Mouse (Mus musculus) kidney, postnatal 14 days (tissue): ENCODE results near the gene Zfc3h1.
A peak's percentile ranks its signal among the peaks of the same experiment; 100 is the strongest.

Experiments used
- DNase-seq: peaks from one replicate; pipeline ENCODE4 v3.0.0; 2022; ENCODE audit warnings: mixed read lengths

Zfc3h1 gene

DNA sequence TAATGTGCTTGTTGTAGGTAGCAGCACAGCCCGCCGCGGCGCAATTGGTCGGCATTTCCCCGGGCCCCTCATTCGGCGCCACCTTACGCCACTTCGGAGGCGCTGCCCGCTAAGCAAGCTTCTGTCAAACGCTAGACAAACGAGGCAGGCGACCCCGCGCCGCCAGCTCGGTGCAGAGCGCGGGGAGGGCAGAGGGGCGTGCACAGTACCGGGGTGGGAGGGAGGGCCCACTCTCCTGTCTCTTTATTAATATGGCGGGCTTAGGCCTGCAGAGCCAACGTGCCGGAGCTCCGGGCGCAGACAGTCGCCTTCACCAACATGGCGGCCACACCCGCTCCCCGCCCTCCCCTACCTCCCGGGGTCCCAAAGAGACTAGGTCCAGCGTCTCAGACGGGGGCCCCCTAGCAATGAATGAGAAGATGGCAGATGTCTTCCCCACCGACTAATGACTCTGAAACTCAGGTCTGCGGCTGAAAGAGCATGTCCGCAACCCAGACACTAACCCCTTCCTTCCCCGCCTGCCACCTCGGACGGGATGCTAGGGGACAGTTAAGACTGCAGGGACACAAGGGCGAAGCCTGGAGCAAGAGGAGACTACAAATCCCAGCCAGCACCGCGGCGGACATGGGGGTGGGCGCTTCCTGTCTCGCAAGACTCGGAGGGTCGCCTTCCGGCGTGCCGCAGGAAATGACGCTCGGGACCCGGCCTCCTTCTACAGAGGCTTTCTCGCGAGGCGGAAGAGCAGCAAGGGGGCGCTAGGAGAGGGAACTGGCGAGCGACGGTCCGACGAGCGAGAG is at the start of gene Zfc3h1, which contains the start of gene Thap2:
Gene Zfc3h1 (plus strand): TSS at position 739 of the 797 bp plus-strand sequence.
Gene Thap2 (minus strand): TSS at position 223 of the 797 bp plus-strand sequence.
- peak; percentile 99 for DNase-seq

DNA sequence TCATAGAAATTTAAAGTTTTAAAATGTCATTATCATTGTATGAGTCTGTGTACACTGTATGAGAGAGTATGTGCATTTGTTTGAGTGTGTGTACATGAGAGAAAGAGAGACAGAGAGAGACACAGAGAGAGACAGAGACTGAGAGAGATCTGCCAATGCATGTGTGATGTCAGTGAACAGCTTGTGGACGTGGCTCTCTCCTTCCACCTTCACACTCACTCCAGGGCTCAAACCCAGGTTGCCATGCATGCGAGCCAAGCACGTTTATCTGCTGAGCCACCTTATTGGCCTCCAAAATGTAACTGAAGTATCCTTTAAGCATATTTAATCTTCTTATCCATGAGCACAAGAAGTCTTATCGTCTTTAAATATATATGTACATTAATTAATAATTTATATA is 47.9 kb upstream of the Zfc3h1 start:
- no peak for DNase-seq

DNA sequence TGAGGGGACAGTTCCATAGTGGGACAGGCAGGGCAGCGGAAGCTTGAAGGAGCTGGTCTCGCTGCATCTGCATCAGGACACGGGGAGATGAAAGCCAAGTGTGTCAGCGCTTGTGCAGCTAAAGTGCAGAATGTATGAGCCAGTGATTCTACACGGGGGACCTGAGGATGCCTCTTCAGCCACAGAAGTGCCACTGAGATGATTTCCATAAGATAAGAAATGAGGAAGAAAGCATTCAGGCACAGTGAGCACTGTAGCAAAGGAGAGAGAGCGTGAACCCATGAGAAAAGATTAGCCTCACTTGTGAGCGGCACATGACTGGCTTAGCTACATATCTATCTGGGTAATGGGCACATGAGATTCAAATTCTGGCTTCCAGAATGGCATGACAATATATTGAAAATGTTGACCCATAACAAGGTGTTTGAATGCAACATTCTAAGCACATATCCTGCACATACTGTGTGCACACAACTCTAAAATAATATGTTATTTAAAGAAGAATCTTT is 44.9 kb upstream of the Zfc3h1 start:
- no peak for DNase-seq

DNA sequence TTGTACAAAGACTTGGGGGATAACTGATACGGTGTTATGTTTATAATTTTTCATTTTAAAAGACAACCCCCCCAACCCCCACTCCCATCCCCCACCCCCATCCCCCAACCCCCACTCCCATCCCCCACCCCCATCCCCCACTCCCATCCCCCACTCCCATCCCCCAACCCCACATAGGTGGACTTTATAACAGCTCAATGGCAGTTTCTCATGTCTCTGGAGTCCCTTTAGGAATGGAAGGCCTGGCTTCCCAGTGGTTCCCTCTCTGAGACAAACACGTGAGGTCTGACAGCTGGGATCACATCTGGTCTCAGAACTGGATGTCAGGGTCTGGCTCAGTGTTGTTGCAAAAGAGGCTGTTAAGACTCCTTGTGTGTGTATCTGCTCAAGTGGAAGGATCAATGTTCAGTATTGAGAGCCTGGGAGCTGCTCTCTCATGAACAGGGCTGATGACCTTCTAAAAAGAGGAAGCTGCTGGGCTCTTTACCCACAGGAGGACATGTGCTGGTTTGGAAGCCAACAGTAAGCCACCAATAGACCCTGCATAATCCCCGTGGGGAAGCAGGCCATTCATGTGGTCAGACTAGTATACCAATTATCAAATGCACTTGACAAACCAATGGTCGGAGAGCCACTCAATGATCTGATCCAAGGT is 41.9 kb upstream of the Zfc3h1 start:
- DNase-seq: no peak

DNA sequence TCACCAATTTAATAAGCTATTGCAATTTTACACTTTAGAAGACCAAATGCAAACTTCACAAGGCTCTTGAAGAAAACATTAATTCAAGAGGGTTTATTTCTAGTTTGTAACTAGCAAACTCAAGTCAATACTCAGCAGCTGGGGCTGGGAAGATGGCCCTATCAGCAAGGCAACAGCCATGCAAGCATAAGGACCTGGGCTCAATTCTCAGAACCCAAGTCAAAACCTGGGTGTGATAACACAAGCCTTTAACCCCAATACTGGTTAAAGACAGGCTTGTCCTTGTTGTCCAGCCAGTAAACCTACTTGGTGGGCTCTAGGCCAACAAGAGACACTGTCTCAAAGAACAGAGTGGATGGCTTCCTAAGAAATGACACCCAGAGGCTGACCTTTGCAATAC is 38.3 kb upstream of the Zfc3h1 start:
- DNase-seq: no peak

DNA sequence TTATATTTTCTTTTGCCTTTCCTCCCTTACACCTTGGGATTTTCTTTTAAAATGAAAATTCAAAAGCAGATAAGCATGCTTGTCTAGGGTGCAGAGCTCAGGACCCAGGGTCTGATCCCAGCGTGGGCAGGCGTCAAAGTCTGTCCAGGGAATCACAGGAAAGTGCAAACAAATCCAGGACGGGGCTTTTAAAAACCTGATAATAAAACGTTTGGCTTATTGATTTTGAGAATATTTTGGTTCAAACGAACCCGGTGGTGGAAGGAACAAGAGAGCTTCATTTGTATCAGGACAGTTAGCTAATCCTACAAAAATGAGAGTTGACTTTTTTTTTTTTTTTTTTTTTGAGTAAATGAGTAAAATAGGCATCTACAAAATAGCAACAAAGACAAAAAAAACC is 36.6 kb upstream of the Zfc3h1 start:
- no peak for DNase-seq

DNA sequence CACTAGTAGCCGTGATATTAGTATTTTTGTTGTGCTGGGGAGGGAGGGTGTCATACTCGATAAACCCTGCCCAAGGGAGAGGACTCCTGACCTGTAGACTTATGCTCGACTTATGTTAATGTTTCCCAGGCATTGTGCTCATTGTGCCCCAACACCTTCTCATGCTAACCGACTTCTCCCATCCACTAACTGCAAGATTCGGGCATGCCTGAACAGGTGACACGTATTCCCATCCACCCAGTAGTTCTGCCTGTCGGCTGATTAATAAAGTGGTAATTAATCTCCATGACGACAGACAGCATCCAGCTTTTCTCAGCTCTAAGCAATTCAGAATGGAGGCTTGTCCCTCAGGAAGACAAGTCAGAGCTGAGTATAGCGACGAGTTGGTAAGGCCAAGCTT is 35.7 kb upstream of the Zfc3h1 start:
- DNase-seq: no peak

DNA sequence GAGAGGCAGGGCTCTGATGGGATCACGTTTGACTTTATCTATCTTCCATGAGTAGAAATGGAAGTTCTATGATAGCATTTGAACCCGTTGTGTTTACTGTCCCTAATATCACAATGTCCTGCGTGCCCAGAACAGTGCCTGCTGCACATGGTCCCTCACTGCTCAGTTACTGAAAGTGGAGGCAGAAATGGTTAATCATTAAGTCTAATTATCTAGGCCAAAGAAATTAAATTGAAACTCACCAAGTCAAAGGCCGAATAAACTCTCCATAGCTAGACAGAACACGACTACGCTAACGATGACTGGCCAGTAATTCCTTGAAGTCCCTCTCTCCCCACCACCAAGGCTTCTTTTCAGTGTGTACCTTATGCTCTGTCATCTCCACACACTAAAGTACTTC is 35.2 kb upstream of the Zfc3h1 start:
- peak; percentile 29 for DNase-seq

DNA sequence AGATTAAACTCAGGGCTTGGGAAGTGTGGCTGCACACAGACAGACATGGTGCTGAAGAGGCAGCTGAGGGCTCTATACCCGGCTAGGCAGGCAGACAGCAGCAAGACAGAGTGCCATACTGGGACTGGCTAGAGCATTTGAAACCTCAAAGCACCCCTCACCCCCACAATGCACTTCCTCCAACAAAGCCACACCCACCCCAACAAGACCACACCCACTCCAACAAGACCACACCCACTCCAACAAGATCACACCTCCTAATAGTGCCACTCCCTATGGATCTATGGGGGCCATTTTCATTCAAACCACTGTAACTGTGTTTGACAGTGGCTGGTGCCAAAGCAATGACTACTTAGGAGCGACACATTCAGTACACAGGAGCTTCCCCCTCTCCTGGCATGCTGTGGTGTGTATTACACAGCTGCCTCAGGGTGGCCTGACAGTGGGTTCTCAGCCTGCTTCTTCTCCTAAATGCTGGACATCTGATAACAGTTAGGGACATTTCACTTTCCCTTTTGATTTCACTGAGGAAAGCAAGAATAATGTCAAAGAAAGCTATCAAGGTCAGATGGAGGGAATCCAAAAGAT is 33.9 kb upstream of the Zfc3h1 start:
- no peak for DNase-seq

DNA sequence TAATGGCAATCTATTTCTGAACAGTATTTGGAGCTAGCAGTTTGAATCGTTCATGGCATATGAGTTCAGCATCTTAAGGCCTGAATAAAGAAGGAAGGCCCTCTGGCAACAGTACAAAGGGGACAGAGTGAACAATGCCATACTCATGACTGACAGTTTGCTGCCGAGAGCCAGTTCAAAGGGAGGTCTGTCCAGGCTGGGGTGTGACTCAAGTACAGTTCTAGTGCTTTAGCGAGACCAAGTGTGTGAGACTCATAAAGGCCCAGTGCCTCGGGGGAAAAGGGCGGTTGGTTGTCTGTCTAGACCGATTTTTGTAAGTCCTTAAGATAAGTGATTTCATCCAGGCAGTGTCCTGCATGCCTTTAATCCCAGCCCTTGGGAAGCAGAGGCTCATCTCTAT is 30.2 kb upstream of the Zfc3h1 start:
- DNase-seq: no peak

DNA sequence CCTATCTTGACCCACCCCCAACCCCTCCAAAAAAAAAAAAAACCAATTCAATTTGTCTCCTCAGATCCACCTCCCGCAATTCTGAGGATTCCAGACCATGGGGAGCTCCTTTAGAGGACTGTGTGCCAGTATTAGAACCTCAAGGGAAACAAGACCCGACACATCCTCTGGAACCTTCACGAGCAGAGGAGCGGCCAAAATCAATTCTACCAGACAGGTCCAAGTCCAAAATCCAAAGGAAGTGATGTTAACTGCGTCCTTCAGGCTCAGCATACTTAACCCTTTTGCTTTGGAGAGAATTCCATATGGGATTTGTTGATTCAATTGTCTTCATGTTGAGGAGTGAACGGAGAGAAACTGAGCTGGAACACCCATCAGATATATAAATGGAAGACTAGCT is 29.7 kb upstream of the Zfc3h1 start:
- DNase-seq: no peak

DNA sequence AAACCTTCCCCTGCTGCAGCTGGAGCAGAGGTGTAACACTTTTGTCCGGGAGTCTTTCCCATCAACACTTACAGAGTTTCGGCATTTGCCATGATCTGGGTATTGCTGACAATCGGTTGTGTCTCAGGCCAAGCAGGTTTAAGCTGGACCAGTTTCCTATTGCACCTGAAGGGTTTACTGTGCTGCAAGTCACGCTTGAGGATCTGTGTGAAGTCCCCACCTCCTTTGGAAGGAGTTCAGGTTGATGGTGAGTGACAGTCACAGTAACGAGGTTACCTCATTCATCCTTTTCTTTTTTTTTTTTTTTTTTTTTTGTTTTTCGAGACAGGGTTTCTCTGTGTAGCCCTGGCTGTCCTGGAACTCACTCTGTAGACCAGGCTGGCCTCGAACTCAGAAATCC is 28.7 kb upstream of the Zfc3h1 start:
- DNase-seq: no peak

DNA sequence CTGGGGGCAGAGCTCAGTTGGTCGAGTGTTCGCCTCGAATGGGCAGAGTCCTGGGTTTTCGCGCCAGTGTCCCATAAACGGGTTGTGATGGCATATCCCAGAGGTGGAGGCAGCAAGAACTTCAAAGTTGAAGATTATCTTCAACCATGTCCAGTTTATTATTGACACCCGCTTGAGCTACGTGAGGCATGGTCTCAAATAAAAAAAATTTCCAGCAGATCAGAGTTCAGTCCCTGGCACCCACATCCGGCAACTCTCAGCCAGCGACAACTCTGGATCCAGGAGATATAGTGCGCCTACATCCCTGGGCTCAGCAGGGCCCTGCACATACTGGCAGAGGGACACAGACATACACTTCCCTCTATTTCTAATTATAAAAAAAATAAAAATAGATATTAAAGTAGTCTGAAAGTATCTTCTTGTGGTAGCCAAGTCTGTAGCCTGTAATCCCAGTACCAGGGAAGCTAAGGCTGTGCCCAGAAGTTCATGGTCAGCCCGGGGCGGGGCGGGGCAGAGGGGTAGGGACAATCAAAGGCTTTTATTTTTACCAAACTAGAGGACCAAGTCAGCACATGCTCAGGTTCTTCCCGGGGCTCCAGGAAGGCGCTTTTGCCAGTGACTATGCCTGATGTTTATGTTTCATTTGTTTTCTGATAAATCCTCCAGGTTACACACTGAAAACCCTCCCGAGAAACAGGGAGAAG is 26.4 kb upstream of the Zfc3h1 start:
- DNase-seq: no peak

DNA sequence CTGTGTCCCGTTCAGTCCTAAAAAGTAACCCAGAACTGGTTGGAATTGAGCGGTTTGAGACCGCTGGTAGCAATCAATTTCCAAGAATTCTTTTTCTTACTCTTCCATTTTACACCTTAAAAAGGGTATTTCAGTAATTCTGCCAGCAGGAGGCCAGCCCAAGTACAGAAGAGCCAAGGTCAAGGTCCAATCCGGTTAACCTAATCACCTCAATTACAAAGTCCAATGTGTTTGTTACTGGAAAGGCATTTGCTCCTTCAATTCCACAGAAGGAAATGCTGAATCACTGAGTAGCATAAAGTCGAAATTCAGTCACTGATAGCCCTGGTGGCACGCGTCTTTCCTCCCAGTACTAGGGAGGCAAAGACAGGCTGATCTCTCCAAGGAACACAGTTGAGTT is 25.7 kb upstream of the Zfc3h1 start:
- DNase-seq: peak; percentile 69

DNA sequence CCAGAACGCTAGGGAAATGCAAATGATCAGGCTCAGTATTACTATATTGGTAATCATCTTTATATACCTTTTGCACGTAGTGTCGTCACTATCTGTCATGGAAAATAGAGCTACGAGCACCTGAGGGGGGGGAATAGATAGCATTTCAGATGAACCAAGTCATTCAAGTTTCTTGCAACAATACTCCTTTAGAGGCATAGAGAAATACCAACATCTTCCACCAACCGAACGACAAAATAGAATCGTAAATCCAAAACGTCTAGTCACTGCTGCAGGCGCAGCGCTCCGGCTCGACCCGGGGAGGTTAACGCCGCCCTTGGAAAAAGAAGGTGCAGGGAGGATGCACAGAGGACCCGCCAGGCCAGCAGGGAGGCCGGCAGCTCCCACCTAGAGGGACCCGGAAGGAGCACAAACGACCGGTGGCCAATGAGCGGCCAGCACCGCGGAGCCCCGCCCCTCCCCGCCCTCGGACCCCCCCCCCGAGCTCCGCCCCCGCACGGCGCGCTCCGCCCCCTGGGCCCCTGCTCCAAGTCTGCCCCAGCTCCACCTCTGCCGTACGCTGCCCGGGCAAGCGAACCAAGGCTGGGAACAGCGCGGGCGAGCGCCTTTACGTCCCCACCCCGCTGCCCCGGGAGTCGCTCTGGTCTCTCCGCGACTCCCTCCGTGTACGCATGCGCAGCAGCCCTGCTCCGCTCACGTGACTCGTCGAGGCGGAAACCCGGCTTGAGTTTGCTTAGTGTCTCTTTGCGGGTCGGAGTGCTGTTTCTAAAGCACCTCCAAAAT is 22.7 kb upstream of the Zfc3h1 start, which contains the start of gene Tmem19:
Gene Tmem19 (minus strand): TSS at position 662 of the 783 bp plus-strand sequence.
- peak; percentile 98 for DNase-seq

DNA sequence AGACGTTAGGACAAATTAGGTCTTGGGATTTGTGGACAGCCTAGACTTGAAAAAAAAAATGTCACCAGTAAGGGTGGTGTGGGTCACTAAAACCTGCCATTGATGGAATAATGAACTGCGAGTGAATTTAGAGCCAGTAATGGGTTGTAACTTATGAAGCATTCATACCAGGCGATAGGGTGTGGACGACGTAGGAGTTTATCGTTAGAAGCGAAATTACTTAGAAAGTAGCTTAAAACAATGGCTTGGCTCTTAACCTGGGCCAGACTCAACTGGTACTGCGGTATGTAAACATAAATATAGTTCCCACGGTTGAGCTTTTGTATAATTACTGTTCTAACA is 22.2 kb upstream of the Zfc3h1 start:
- no peak for DNase-seq

DNA sequence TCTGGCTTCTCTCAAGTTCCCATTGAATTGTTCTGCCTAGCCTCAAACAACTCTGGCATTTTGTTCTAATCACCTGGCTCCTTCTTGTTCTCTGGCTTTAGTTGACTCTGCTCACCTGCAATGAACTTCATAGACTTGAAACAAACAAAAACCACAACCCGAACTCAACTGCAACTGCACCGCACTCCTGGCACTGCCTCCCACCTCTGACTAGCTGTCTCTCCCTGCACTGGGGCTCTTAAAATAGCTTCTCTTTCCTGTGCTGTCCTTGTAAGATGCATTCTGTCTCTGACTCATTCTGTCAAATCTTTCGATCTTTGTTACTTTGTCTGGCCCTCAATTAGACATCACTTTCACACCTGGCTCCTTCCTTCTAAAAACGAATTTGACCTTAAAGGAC is 21.6 kb upstream of the Zfc3h1 start:
- no peak for DNase-seq

DNA sequence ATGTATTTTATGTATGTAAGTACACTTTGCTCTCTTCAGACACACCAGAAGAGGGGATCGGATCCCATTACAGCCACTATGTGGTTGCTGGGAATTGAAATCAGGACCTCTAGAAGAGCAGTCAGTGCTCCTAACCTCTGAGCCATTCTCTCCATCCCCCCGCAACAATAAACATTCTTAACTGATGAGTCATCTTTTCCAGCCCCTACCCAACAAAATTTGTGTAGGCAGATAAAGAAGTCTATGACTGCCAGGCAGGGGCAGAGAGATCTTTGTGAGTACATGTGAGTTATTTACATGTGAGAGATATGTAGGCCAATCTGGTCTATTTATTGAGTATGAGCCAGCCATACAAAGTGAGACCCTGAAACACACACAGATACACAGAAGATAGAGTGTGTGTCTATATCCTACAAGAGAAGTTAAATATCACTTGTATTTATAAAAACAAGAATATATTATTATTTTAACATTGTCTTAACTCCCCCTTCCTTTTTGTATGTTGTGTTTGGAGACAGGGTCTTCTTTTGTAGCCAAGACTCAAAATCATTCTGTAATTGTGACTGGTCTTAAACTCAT is 3.2 kb upstream of the Zfc3h1 start:
- no peak for DNase-seq

DNA sequence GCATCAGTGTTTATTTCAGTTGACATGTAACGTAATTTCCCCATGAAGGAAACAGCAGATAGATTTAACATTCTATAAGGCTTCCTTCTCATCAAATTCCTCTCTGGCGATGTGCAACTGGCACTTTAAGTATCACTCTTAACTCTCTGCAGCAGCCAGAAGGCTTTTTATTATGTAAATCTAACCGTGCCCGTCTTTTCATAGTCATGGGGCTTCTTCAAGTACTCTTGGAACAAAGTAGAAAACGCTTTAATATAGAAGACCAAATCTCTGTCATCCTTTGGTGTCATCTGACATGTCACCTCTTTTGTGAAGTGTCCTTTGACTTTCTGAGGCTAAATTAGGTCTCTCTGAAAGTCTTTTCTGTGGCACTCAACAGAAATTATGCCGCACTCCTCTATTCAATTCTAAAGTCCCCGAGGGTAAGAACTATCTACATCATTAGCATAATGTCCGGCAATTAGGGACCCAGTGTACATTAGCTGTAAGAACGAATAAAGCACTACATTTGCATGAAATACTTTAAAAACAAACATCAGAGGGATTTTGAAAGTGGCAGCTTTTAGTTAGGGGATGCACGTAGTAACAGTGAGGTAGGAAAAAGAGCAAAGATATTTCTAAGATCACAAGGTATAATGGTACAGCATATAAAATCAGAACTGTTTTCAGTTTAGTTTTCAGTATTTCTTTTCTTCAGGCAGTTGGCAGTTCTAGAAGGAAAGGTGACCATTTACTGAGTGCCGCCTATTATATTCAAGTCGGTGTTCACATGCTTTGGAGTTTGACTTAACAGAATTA is 1.7 kb upstream of the Zfc3h1 start:
- no peak for DNase-seq

DNA sequence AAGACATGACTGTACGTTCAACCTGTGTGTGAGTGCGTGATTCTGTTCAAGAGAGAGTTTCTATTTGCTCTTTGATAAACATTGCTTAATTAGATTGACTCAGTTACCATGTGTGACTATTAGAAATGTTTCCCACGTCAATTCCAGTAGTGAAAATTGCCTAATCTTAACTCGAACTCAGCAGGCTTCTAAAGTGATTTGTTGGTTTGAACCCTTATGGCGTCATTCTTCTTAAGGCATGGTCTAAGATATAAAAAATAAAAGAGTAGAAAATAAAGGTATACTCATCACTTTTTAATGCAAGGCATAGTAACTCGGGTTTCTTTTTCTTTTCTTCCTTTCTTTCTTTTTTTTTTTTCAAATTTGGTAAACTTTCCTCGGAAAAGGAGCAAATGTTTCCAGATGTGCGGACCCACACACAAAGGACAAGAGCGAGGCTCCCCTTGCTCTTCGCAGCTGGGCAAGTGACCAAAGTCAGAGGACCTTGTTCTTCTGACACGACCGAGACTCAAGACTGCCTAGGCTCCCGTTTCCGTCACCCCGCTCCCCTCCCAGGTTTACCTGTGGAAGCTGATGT is 1.0 kb upstream of the Zfc3h1 start:
- DNase-seq: no peak
